Mouse (Mus musculus): ENCODE data around the gene Ano6. TPM values are rescaled to one million over a fixed set of nuclear protein-coding genes. Genes with fewer than 3 reads are reported as not detected.

Gene Ano6
- total RNA-seq, 2 experiments from 2014 or later, result 26.9 to 32.4 TPM

DNA sequence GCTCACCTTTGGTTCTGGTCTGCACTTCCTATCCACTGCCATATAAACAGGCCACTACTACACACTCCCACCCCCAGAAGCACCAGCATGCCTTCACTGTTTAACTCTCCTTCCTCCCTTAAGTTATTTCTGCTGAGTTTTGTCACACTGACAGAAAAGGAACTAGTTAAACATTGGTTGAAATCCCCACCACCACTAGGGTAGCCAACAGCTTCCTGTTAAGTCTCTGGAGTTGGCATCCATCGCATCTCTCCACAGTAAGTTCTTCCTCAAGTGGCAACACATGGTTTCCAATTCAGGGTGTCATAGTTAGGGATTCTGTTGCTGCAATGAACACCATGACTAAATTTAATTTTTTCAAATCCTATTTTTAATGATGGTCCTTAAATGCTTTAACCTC, 116.2 kb downstream of the Ano6 start:
- H3K27ac ChIP-seq, result peak overlapping the region; percentile 64; the same call in 1 of the 2 replicates
- no peak for DNase-seq (ENCODE audit: low spot score in 2 of 2)
- no peak overlapping the region for H3K4me3 ChIP-seq
- TF ChIP-seq CTCF (conservative IDR thresholded peaks at IDR 0.05), result no peak

GRCm38 (mm10) chr15:95907337-95907736, 116.7 kb downstream of the Ano6 start:
- peak overlapping the region; percentile 64; the same call in 1 of the 2 replicates for H3K27ac ChIP-seq
- no peak overlapping the region for H3K4me3 ChIP-seq
- peak; percentile 67 to 71 for DNase-seq (ENCODE audit: low spot score in 2 of 2)
- no peak for TF ChIP-seq CTCF (conservative IDR thresholded peaks at IDR 0.05)

- H3K27ac ChIP-seq, result no peak overlapping the region
- no peak for TF ChIP-seq CTCF (conservative IDR thresholded peaks at IDR 0.05)
- no peak overlapping the region for H3K4me3 ChIP-seq
- DNase-seq (ENCODE audit: low spot score in 2 of 2), result no peak
Observed at GRCm38 (mm10) chr15:95907909-95908308, 117.3 kb downstream of the Ano6 start.

GRCm38 (mm10) chr15:95910099-95910780, 119.6 kb downstream of the Ano6 start:
- H3K4me3 ChIP-seq, result no peak overlapping the region
- no peak for TF ChIP-seq CTCF (conservative IDR thresholded peaks at IDR 0.05)

GRCm38 (mm10) chr15:95914963-95915362, 124.3 kb downstream of the Ano6 start:
- DNase-seq (ENCODE audit: low spot score in 2 of 2), result no peak
- TF ChIP-seq CTCF (conservative IDR thresholded peaks at IDR 0.05), result no peak
- Histone ChIP-seq H3K4me3 (no peak overlapping the region), H3K27ac (no peak overlapping the region)

More at GRCm38 (mm10) chr15:95910099-95910780, 119.6 kb downstream of the Ano6 start:
- no peak for DNase-seq (ENCODE audit: low spot score in 2 of 2)
- no peak overlapping the region for H3K27ac ChIP-seq

- no peak overlapping the region for H3K4me3 ChIP-seq
- no peak for DNase-seq (ENCODE audit: low spot score in 2 of 2)
- H3K27ac ChIP-seq, result no peak overlapping the region
- TF ChIP-seq CTCF (conservative IDR thresholded peaks at IDR 0.05), result no peak
Observed at GRCm38 (mm10) chr15:95915477-95915876, 124.8 kb downstream of the Ano6 start.

DNA sequence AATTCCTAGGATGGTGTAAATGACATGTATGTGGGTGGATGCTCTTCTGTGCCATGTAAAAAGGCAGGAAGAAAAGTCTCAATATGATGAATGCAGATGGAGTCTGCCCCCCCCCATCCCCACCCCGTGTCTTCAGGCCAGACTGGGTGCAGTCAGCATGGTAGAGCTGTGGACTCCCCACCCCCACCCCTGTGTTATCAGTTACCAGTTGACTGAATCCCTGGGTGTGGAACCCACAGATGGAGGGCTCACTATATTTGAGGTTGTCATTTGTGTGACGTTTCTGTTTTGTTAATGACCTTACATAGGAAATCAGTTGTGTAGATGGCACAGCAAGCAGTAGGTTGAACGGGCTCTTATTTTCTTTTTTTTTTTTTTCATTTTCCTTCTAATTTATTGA, 126.7 kb downstream of the Ano6 start:
- H3K4me3 ChIP-seq, result no peak overlapping the region
- no peak overlapping the region for H3K27ac ChIP-seq
- DNase-seq (ENCODE audit: low spot score in 2 of 2), result no peak
- no peak for TF ChIP-seq CTCF (conservative IDR thresholded peaks at IDR 0.05)

GRCm38 (mm10) chr15:95920047-95920446, 129.4 kb downstream of the Ano6 start:
- TF ChIP-seq CTCF (conservative IDR thresholded peaks at IDR 0.05), result no peak
- peak overlapping the region; percentile 55 for H3K27ac ChIP-seq
- H3K4me3 ChIP-seq, result peak overlapping the region; percentile 22
- DNase-seq (ENCODE audit: low spot score in 2 of 2), result no peak

DNA sequence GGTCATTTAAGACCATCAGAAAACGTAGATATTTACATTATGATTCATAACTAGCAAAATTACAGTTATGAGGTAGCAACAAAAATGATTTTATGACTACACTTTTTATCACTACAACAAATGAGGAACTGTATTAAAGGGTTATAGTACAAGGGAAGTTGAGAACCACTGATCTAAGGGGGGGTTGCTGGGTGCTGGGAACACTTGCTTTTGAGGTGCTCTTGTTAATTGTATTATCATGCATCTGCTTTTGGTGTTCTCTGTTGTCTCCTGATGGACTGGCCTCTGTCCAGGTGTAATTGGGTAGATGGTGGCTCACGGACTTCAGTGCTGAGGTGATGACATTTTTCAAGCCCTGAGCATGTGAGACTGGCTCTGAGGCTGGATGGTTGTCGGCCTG, 130.4 kb downstream of the Ano6 start:
- DNase-seq (ENCODE audit: low spot score in 2 of 2), result no peak
- H3K4me3 ChIP-seq, result no peak overlapping the region
- no peak overlapping the region for H3K27ac ChIP-seq
- TF ChIP-seq CTCF (conservative IDR thresholded peaks at IDR 0.05), result no peak

DNA sequence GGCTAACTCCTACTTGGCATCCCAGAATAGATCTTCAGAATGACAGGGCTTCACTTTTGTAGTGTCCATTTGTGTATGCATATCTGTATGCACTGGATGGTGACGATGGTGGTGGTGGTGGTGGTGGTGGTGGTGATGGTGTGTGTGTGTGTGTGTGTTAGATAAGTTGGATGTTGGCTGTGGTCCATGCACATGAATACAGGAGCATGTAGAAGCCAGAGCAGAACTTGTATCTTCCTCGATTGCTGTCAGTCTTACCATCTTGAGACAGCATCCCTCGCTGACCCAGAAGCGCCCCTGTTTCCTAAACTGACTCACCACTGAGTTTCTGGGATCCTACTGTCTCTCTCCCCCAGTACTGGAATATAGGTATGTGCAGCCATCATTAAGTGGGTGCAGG, 131.0 kb downstream of the Ano6 start:
- H3K4me3 ChIP-seq, result no peak overlapping the region
- no peak for DNase-seq (ENCODE audit: low spot score in 2 of 2)
- no peak overlapping the region for H3K27ac ChIP-seq
- TF ChIP-seq CTCF (conservative IDR thresholded peaks at IDR 0.05), result no peak

- TF ChIP-seq CTCF (conservative IDR thresholded peaks at IDR 0.05), result peak; percentile 45
- H3K4me3 ChIP-seq, result no peak overlapping the region
- H3K27ac ChIP-seq, result no peak overlapping the region
- no peak for DNase-seq (ENCODE audit: low spot score in 2 of 2)
Observed at GRCm38 (mm10) chr15:95922558-95922957, 131.9 kb downstream of the Ano6 start.

GRCm38 (mm10) chr15:95925334-95925986, 134.8 kb downstream of the Ano6 start:
- Histone ChIP-seq H3K27ac (no peak overlapping the region), H3K4me3 (no peak overlapping the region)
- TF ChIP-seq CTCF (conservative IDR thresholded peaks at IDR 0.05), result no peak
- DNase-seq (ENCODE audit: low spot score in 2 of 2), result no peak

- H3K27ac ChIP-seq, result no peak overlapping the region
- no peak for TF ChIP-seq CTCF (conservative IDR thresholded peaks at IDR 0.05)
- no peak for DNase-seq (ENCODE audit: low spot score in 2 of 2)
- H3K4me3 ChIP-seq, result no peak overlapping the region
Observed at GRCm38 (mm10) chr15:95929087-95929486, 138.4 kb downstream of the Ano6 start.
